Mouse (Mus musculus) MEL (cell line): ENCODE results near the gene Gm42674. TPM values are rescaled to one million over a fixed set of nuclear protein-coding genes. Genes with fewer than 3 reads are reported as not detected.

ENCODE experiments used
- DNase-seq: peaks from one replicate; pipeline ENCODE4 v3.0.0; 2011; ENCODE audit warnings: low read depth, low spot score
- H3K27ac ChIP-seq: 2 replicates; pipeline ENCODE4 v1.5.1; 2012; ENCODE audit warnings: low read depth, mild to moderate bottlenecking, control low read depth, low read length, moderate library complexity; ENCODE audit not compliant: control insufficient read depth
- H3K27me3 ChIP-seq, 2 experiments: fragments of 150-350 bp in 1 of 2; sonication (generic) in 1 of 2; 2 replicates each; pipeline ENCODE4 v1.6.1; 2012; ENCODE audit warnings: low read length in 2 of 2, mild to moderate bottlenecking in 2 of 2, improper control_type of control experiment in 1 of 2, moderate library complexity in 1 of 2; ENCODE audit not compliant: insufficient read depth in 2 of 2, control insufficient read depth in 1 of 2
- H3K36me3 ChIP-seq, 2 experiments: 2 replicates each; pipeline ENCODE4 v1.6.1; 2012 to 2014; ENCODE audit warnings: low read length in 2 of 2, improper control_type of control experiment in 1 of 2, inconsistent platforms in 1 of 2, mild to moderate bottlenecking in 1 of 2; ENCODE audit not compliant: insufficient read depth in 2 of 2, control insufficient read depth in 1 of 2
- H3K4me1 ChIP-seq, 2 experiments: fragments of 150-350 bp in 1 of 2; sonication (generic) in 1 of 2; 2 replicates each; pipeline ENCODE4 v1.6.1; 2012; ENCODE audit warnings: low read length in 2 of 2, improper control_type of control experiment in 1 of 2, mild to moderate bottlenecking in 1 of 2; ENCODE audit not compliant: insufficient read depth in 2 of 2, control insufficient read depth in 1 of 2
- H3K4me3 ChIP-seq, 2 experiments: fragments of 150-350 bp in 1 of 2; sonication (generic) in 1 of 2; 2 replicates each; pipeline ENCODE4 v1.5.1; 2012; ENCODE audit warnings: low read depth in 2 of 2, low read length in 2 of 2, mild to moderate bottlenecking in 2 of 2, moderate library complexity in 2 of 2, control low read depth in 1 of 2, improper control_type of control experiment in 1 of 2; ENCODE audit not compliant: control insufficient read depth in 1 of 2, insufficient read depth in 1 of 2
- H3K79me2 ChIP-seq: 2 replicates; pipeline ENCODE4 v1.6.1; 2012; ENCODE audit warnings: mild to moderate bottlenecking, low read length, moderate library complexity; ENCODE audit not compliant: control insufficient read depth, poor library complexity, insufficient read depth
- H3K9ac ChIP-seq: 2 replicates; pipeline ENCODE4 v1.6.1; 2012; ENCODE audit warnings: low read depth, mild to moderate bottlenecking, control low read depth, low read length, moderate library complexity; ENCODE audit not compliant: control insufficient read depth, poor library complexity, severe bottlenecking
- H3K9me3 ChIP-seq: fragments of 150-350 bp; sonication (generic); replicated peaks from 2 replicates; pipeline ENCODE4 v1.6.1; 2012; ENCODE audit warnings: mild to moderate bottlenecking, low read length, improper control_type of control experiment, moderate library complexity; ENCODE audit not compliant: insufficient read depth
- CHD1 ChIP-seq: IDR thresholded peaks from 2 replicates; pipeline ENCODE4 v1.6.1; 2012; ENCODE audit warnings: low read depth, mild to moderate bottlenecking, inconsistent platforms, low read length, improper control_type of control experiment
- E2F4 ChIP-seq: IDR thresholded peaks from 2 replicates; pipeline ENCODE4 v1.6.1; 2011; ENCODE audit warnings: low read depth, low read length, improper control_type of control experiment, borderline replicate concordance
- GABPA ChIP-seq: IDR thresholded peaks from 2 replicates; pipeline ENCODE4 v1.6.1; 2012; ENCODE audit warnings: low read depth, mild to moderate bottlenecking, inconsistent platforms, low read length, improper control_type of control experiment, moderate library complexity
- GATA1 ChIP-seq: IDR thresholded peaks from 2 replicates; pipeline ENCODE4 v1.6.1; 2011; ENCODE audit warnings: low read depth, low read length, improper control_type of control experiment
- JUND ChIP-seq: IDR thresholded peaks from 2 replicates; pipeline ENCODE4 v1.6.1; 2011; ENCODE audit warnings: low read depth, mild to moderate bottlenecking, improper control_type of control experiment, low read length
- KAT2A ChIP-seq: conservative IDR thresholded peaks from 2 replicates; pipeline ENCODE4 v1.6.1; 2012; ENCODE audit warnings: low read depth, low read length, improper control_type of control experiment, inconsistent platforms
- MAZ ChIP-seq: IDR thresholded peaks from 2 replicates; pipeline ENCODE4 v1.6.1; 2012; ENCODE audit warnings: low read depth, mild to moderate bottlenecking, inconsistent platforms, low read length, improper control_type of control experiment
- MEF2A ChIP-seq: IDR thresholded peaks from 2 replicates; pipeline ENCODE4 v1.6.1; 2014; ENCODE audit warnings: low read depth, mild to moderate bottlenecking, inconsistent platforms, low read length, improper control_type of control experiment; ENCODE audit not compliant: poor library complexity, insufficient replicate concordance, severe bottlenecking; ENCODE audit errors: extremely low read depth
- MXI1 ChIP-seq: IDR thresholded peaks from 2 replicates; pipeline ENCODE4 v1.6.1; 2011; ENCODE audit warnings: mild to moderate bottlenecking, low read depth, low read length, improper control_type of control experiment
- POLR2A ChIP-seq, 2 experiments: IDR thresholded peaks; 2 replicates each; pipeline ENCODE4 v1.6.1; 2011 to 2012; ENCODE audit warnings: low read length in 2 of 2, mild to moderate bottlenecking in 2 of 2, control low read depth in 1 of 2, improper control_type of control experiment in 1 of 2, low read depth in 1 of 2, moderate library complexity in 1 of 2; ENCODE audit not compliant: control insufficient read depth in 1 of 2, insufficient read depth in 1 of 2, poor library complexity in 1 of 2
- SIN3A ChIP-seq: IDR thresholded peaks from 2 replicates; pipeline ENCODE4 v1.6.1; 2012; ENCODE audit warnings: low read length, improper control_type of control experiment, inconsistent platforms
- SMC3 ChIP-seq: IDR thresholded peaks from 2 replicates; pipeline ENCODE4 v1.6.1; 2011; ENCODE audit warnings: low read depth, low read length, improper control_type of control experiment
- TAL1 ChIP-seq: IDR thresholded peaks from 2 replicates; pipeline ENCODE4 v1.6.1; 2012; ENCODE audit warnings: mild to moderate bottlenecking, inconsistent platforms, low read length, moderate library complexity, mixed read lengths
- USF1 ChIP-seq: IDR thresholded peaks from 2 replicates; pipeline ENCODE4 v1.6.1; 2014; ENCODE audit warnings: low read depth, mild to moderate bottlenecking, inconsistent platforms, low read length, improper control_type of control experiment, moderate library complexity
- ZC3H11A ChIP-seq: IDR thresholded peaks from 2 replicates; pipeline ENCODE4 v1.6.1; 2012; ENCODE audit warnings: low read depth, mild to moderate bottlenecking, inconsistent platforms, low read length, improper control_type of control experiment
- ZMIZ1 ChIP-seq: IDR thresholded peaks from 2 replicates; pipeline ENCODE4 v1.6.1; 2012; ENCODE audit warnings: low read depth, mild to moderate bottlenecking, inconsistent platforms, low read length, improper control_type of control experiment, moderate library complexity
- polyA plus RNA-seq, 2 experiments: library from polyadenylated mRNA; stranded (reverse) in 1 of 2; unstranded in 1 of 2; fragments of >175 nt in 1 of 2; fragments of >200 nt in 1 of 2; gene quantifications; 2 replicates each; pipeline versions ENCODE4 v1.2.1 to v1.2.4; 2012; ENCODE audit warnings: low replicate concordance in 2 of 2, low read depth in 1 of 2; ENCODE audit not compliant: insufficient read length in 2 of 2, insufficient read depth in 1 of 2, missing spikeins in 1 of 2
- total RNA-seq: library from RNA; depleted of rRNA; stranded (reverse); fragments of 300-350 nt; gene quantifications from 2 replicates; pipeline ENCODE4 v1.2.3, GENCODE M21; 2012

Gene Gm42674
- total and polyA plus RNA-seq, 3 experiments, result not detected

DNA sequence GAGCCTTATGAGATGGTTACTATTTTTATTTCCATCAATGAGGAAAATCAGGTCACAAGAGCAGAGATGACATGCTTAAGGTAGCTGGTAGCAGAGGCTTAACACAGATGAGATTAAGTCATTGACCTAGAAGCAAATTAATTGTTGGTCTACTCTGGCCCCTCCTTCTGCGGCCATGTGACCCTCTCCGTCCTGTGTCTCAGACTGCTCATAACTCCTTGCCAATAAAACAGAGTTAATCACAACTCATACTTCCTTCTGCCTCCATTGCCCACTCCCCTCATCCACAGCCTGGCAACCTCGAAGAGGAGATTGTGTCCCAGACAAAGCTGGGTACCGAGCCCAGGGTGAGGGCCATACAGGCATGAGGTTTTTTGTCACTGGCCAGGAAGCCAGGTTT lies 3.5 kb upstream of the Gm42674 start:
- peaks cover 0 to 1% of the 10 kb centered on the region in 2 experiments; a peak in 1 of 4 replicates for H3K27me3 ChIP-seq
- no peak overlapping the region for H3K27ac ChIP-seq
- TF ChIP-seq MXI1, result no peak
- TF ChIP-seq E2F4, result no peak
- TF ChIP-seq USF1, result peak; percentile 77
- TF ChIP-seq MEF2A, result no peak
- TF ChIP-seq GATA1, result no peak
- no peak for TF ChIP-seq MAZ
- no peak for TF ChIP-seq GABPA

GRCm38 (mm10) chr3:90599401-90599800 lies 2.3 kb upstream of the Gm42674 start:
- Histone ChIP-seq H3K27ac (no peak overlapping the region), H3K9ac (no peak overlapping the region), H3K27me3 (peaks cover 0 to 1% of the 10 kb centered on the region in 2 experiments; a peak in 1 of 4 replicates), H3K4me1 (peaks cover 0 to 12% of the 10 kb centered on the region in 2 experiments; a peak in 2 of 4 replicates), H3K4me3 (no peak overlapping the region), H3K9me3 (no peaks in the 10 kb centered on the region), H3K79me2 (no peaks in the 10 kb centered on the region), H3K36me3 (peaks cover 0 to 8% of the 10 kb centered on the region in 2 experiments; a peak in 2 of 4 replicates)
- DNase-seq, result no peak
- TF ChIP-seq SIN3A (no peak), USF1 (no peak), KAT2A (no peak), TAL1 (no peak), POLR2A (IDR thresholded peaks at IDR 0.05; ENCODE audit: control insufficient read depth in 1 of 2, insufficient read depth in 1 of 2, low read depth in 1 of 2, low read length in 2 of 2, poor library complexity in 1 of 2) (no peak), CHD1 (no peak), ZC3H11A (no peak), JUND (no peak), SMC3 (no peak), ZMIZ1 (no peak)

More for the DNA sequence above, 3.5 kb upstream of the Gm42674 start:
- no peaks in the 10 kb centered on the region for H3K36me3 ChIP-seq
- H3K79me2 ChIP-seq, result no peaks in the 10 kb centered on the region
- H3K4me3 ChIP-seq, result no peak overlapping the region
- H3K9ac ChIP-seq, result no peak overlapping the region
- no peak for DNase-seq
- H3K9me3 ChIP-seq, result no peaks in the 10 kb centered on the region; the same call in 1 of the 2 replicates
- peaks cover 0 to 3% of the 10 kb centered on the region in 2 experiments; a peak in 2 of 4 replicates for H3K4me1 ChIP-seq
